Mouse (Mus musculus): ENCODE results near the gene Mapk8ip3. TPM values are rescaled to one million over a fixed set of nuclear protein-coding genes. Genes with fewer than 3 reads are reported as not detected.

The Mapk8ip3 gene
- polyA plus RNA-seq, 1 experiment from 2014 or later = 5.3 TPM

DNA sequence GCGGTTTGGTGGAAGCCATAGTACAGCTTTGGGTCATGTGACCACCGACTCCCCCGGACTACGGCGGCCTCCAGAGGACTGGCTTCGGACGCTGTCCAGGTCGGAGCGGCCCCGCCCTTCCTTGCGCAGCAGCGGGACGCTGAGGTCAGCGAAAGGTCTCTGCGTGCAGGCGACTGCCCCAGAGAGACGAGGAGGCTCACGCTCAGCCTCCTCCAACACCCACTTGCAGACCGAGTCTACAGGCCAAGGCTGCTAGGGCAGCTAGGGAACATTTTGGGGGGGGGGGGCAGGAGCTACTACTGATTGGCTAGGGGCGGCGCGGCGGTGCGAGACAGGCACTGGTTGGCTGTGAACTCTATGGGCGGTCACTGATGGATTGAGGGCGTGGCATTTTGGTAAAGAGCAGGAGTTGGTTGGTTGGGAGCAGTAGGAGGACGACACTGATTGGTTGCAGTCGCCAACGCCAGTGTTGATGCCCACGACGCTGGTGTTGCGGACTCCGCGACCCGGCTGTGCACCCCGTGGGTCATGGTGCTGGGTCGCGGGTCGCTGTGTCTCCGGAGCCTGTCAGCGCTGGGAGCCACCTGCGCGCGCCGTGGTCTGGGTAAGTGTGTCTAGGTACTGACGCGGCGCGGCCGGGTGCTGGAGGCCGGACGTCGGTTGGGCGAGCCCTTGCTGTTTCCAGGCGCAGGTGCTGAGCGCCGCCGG, 86.6 kb downstream of the Mapk8ip3 start, which contains the start of gene Fahd1:
TSS of gene Fahd1 (minus strand) at position 300 of the 708 bp plus-strand sequence.
- peak within 1 kb of the TSS; percentile 90 for H3K4me2 ChIP-seq (replicated peaks; ENCODE audit: low read depth)

DNA sequence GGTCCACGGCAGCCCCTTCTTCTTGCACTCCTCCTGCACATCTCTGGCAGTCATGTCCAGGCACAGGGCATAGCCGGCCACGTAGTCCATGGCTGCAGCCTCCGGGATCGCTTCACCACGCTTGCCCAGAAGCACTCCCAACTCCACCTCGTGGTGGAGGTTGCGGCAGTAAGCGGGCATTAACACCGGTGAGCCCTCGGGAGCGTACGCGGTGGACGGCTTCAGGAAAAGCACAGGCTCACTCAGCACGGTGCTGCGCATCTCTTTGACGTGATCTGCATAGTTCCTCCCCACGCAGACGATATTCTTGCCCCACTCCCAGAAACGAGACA, 87.1 kb downstream of the Mapk8ip3 start:
- no peak for ATAC-seq
- Histone ChIP-seq H3K4me2 (replicated peaks; ENCODE audit: low read depth) (peak overlapping the region; percentile 90), H3K27ac (ENCODE audit: low read depth, low read length) (peak overlapping the region; percentile 91), H3K36me3 (ENCODE audit: control insufficient read depth, insufficient read depth) (peaks cover 20% of the 10 kb centered on the region), H3K27me3 (replicated peaks; ENCODE audit: control insufficient read depth, insufficient read depth, low read length) (no peaks in the 10 kb centered on the region), H3K9ac (ENCODE audit: low read depth, low read length) (peak overlapping the region; percentile 68), H3K4me1 (replicated peaks; ENCODE audit: control insufficient read depth, insufficient read depth, low read length) (no peaks in the 10 kb centered on the region), H3K9me3 (ENCODE audit: control insufficient read depth) (no peaks in the 10 kb centered on the region), H3K4me3 (ENCODE audit: low read depth, low read length) (peak overlapping the region; percentile 66)
- WGBS = under 1% methylated on average over 21 of the region's 21 CpGs
- peak; percentile 74 for TF ChIP-seq CTCF (IDR thresholded peaks at IDR 0.05; ENCODE audit: low read depth)

More for the DNA sequence above, 86.6 kb downstream of the Mapk8ip3 start, which contains the start of gene Fahd1:
- H3K27ac ChIP-seq (ENCODE audit: low read depth, low read length) = peak within 1 kb of the TSS; percentile 91
- no peaks in the 10 kb centered on the region for H3K9me3 ChIP-seq (ENCODE audit: control insufficient read depth)
- peak within 1 kb of the TSS; percentile 68 for H3K9ac ChIP-seq (ENCODE audit: low read depth, low read length)
- H3K4me1 ChIP-seq (replicated peaks; ENCODE audit: control insufficient read depth, insufficient read depth, low read length) = no peaks in the 10 kb centered on the region
- H3K27me3 ChIP-seq (replicated peaks; ENCODE audit: control insufficient read depth, insufficient read depth, low read length) = no peaks in the 10 kb centered on the region
- H3K4me3 ChIP-seq (ENCODE audit: low read depth, low read length) = peak within 1 kb of the TSS; percentile 66
- WGBS = under 1% methylated on average over 58 of the region's 58 CpGs
- TF ChIP-seq CTCF (IDR thresholded peaks at IDR 0.05; ENCODE audit: low read depth) = peak; percentile 62
- ATAC-seq = peak; percentile 94
- H3K36me3 ChIP-seq (ENCODE audit: control insufficient read depth, insufficient read depth) = peaks cover 24% of the 10 kb centered on the region

DNA sequence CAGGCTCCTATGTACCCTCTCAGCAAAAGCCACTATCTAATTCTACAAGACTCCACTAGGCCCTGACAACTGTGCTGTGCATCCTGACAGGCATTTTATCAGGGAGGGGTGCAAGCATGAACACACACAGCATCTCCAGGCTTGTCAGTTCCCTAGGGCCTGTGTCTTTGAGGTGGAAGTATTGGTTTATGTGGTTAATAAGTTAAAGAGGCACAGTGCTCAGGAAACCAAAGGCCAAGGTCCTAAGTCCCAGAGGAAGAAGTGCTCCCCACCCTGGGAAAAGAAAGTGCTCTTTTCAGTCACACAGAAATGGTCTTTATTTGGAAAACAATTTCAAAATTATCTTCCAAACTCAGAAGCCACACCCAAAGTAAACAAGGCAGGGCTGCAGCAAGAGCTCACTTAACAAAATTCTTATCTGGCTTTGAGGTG, 88.2 kb downstream of the Mapk8ip3 start:
- H3K4me1 ChIP-seq (replicated peaks; ENCODE audit: control insufficient read depth, insufficient read depth, low read length) = no peaks in the 10 kb centered on the region
- peak overlapping the region; percentile 91 for H3K27ac ChIP-seq (ENCODE audit: low read depth, low read length)
- no peaks in the 10 kb centered on the region for H3K27me3 ChIP-seq (replicated peaks; ENCODE audit: control insufficient read depth, insufficient read depth, low read length)
- no peaks in the 10 kb centered on the region for H3K9me3 ChIP-seq (ENCODE audit: control insufficient read depth)
- no peak for ATAC-seq
- H3K4me3 ChIP-seq (ENCODE audit: low read depth, low read length) = peak overlapping the region; percentile 66
- H3K9ac ChIP-seq (ENCODE audit: low read depth, low read length) = no peak overlapping the region
- TF ChIP-seq CTCF (IDR thresholded peaks at IDR 0.05; ENCODE audit: low read depth) = no peak
- H3K4me2 ChIP-seq (replicated peaks; ENCODE audit: low read depth) = peak overlapping the region; percentile 90
- peaks cover 10% of the 10 kb centered on the region for H3K36me3 ChIP-seq (ENCODE audit: control insufficient read depth, insufficient read depth)

DNA sequence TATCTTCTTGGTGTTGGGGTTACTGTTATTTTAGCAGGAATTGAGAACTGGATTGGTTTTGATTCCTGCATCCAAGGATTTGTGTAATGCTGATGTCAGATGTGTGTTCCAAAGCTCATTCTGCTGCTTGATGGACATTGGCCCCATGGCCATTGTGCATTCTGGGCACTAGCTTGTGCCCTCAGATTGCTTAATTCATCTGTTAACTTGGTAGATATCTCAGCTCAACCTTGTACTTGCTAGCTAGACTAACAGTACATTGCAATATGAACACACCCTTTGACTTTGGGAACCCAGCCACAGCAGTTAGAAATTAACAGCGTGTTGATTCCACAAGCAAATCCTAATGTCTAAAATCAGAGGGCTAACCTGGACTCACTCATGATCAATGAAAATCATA, 89.4 kb downstream of the Mapk8ip3 start:
- ATAC-seq = peak; percentile 9; the same call in 1 of the 2 replicates
- Histone ChIP-seq H3K9me3 (ENCODE audit: control insufficient read depth) (no peaks in the 10 kb centered on the region), H3K4me2 (replicated peaks; ENCODE audit: low read depth) (peak overlapping the region; percentile 90), H3K27me3 (replicated peaks; ENCODE audit: control insufficient read depth, insufficient read depth, low read length) (no peaks in the 10 kb centered on the region), H3K4me1 (replicated peaks; ENCODE audit: control insufficient read depth, insufficient read depth, low read length) (no peaks in the 10 kb centered on the region), H3K36me3 (ENCODE audit: control insufficient read depth, insufficient read depth) (no peaks in the 10 kb centered on the region), H3K9ac (ENCODE audit: low read depth, low read length) (no peak overlapping the region), H3K4me3 (ENCODE audit: low read depth, low read length) (no peak overlapping the region), H3K27ac (ENCODE audit: low read depth, low read length) (peak overlapping the region; percentile 65; the same call in 1 of the 2 replicates)
- no peak for TF ChIP-seq CTCF (IDR thresholded peaks at IDR 0.05; ENCODE audit: low read depth)
- WGBS = 58% methylated on average over 1 of the region's 1 CpGs

DNA sequence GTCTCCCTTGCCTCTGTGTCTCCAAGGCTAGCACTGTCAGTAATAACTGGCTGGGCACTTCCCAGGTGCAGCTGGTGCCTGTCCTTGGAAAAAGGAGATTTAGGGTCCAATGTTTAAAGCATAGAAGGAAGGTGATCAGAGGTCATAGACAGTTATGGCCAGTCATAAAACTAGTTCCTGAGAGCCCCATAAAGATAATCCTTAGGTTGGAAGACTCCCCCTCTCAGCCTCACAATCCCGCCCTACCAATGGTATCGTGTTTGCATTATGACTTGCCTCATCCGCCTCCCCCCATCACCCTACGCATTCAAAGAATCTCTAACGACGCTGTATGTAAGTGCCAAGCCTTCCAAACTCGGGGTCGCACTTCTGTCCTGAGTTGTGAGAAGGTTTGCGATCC, 92.3 kb downstream of the Mapk8ip3 start:
- WGBS = 26% methylated on average over 9 of the region's 9 CpGs
- Histone ChIP-seq H3K4me3 (ENCODE audit: low read depth, low read length) (no peak overlapping the region; the same call in 1 of the 2 replicates), H3K36me3 (ENCODE audit: control insufficient read depth, insufficient read depth) (no peaks in the 10 kb centered on the region), H3K4me2 (replicated peaks; ENCODE audit: low read depth) (peak overlapping the region; percentile 50), H3K9ac (ENCODE audit: low read depth, low read length) (peak overlapping the region; percentile 18; the same call in 1 of the 2 replicates), H3K9me3 (ENCODE audit: control insufficient read depth) (no peaks in the 10 kb centered on the region), H3K27ac (ENCODE audit: low read depth, low read length) (peak overlapping the region; percentile 79), H3K27me3 (replicated peaks; ENCODE audit: control insufficient read depth, insufficient read depth, low read length) (no peaks in the 10 kb centered on the region), H3K4me1 (replicated peaks; ENCODE audit: control insufficient read depth, insufficient read depth, low read length) (no peaks in the 10 kb centered on the region; the same call in 1 of the 2 replicates)
- ATAC-seq = peak; percentile 76
- TF ChIP-seq CTCF (IDR thresholded peaks at IDR 0.05; ENCODE audit: low read depth) = no peak

DNA sequence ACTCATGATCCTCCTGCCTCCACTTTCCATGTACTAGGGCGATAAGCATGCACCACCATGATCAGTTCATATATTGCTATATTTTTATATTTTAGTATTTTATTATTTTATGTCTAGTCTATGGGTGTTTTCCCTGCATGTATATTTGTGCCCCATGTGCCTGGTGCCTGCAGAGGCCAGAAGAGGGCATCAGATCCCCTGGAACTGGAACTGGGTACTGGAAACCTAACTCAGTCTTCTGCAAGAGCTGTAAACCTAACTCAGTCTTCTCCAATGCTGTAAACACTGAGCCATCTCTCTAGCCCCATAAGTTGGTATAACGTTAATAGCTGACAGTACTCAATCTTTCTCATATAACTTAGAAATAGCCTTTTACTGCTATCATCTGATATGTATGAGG, 94.1 kb downstream of the Mapk8ip3 start:
- no peak overlapping the region for H3K27ac ChIP-seq (ENCODE audit: low read depth, low read length)
- TF ChIP-seq CTCF (IDR thresholded peaks at IDR 0.05; ENCODE audit: low read depth) = peak; percentile 71
- no peaks in the 10 kb centered on the region; the same call in 1 of the 2 replicates for H3K4me1 ChIP-seq (replicated peaks; ENCODE audit: control insufficient read depth, insufficient read depth, low read length)
- no peak overlapping the region for H3K4me3 ChIP-seq (ENCODE audit: low read depth, low read length)
- no peak for ATAC-seq
- H3K27me3 ChIP-seq (replicated peaks; ENCODE audit: control insufficient read depth, insufficient read depth, low read length) = no peaks in the 10 kb centered on the region
- H3K9me3 ChIP-seq (ENCODE audit: control insufficient read depth) = no peaks in the 10 kb centered on the region
- H3K36me3 ChIP-seq (ENCODE audit: control insufficient read depth, insufficient read depth) = no peaks in the 10 kb centered on the region
- 54% methylated on average over 2 of the region's 2 CpGs for WGBS
- H3K4me2 ChIP-seq (replicated peaks; ENCODE audit: low read depth) = no peak overlapping the region
- H3K9ac ChIP-seq (ENCODE audit: low read depth, low read length) = no peak overlapping the region

Other genes starting within 250 kb of the Mapk8ip3 start
- 6.0 and 6.2 TPM in 2 replicates for gene Syngr3, start 247.0 kb downstream of the Mapk8ip3 start, polyA plus RNA-seq (2015; fragmentation: Nextera tagmentation; extraction: Ambion mirVana)
- gene Gfer, start 240.8 kb downstream of the Mapk8ip3 start, polyA plus RNA-seq (2015; fragmentation: Nextera tagmentation; extraction: Ambion mirVana) = 42.0 and 42.2 TPM in 2 replicates
- 32.4 and 38.0 TPM in 2 replicates for gene Noxo1, start 240.7 kb downstream of the Mapk8ip3 start, polyA plus RNA-seq (2015; fragmentation: Nextera tagmentation; extraction: Ambion mirVana)
- gene Tbl3, start 229.3 kb downstream of the Mapk8ip3 start, polyA plus RNA-seq (2015; fragmentation: Nextera tagmentation; extraction: Ambion mirVana) = 23.8 and 25.2 TPM in 2 replicates
- not detected in 2 replicates for gene Rnf151, start 218.9 kb downstream of the Mapk8ip3 start, polyA plus RNA-seq (2015; fragmentation: Nextera tagmentation; extraction: Ambion mirVana)
- gene Rps2, start 218.9 kb downstream of the Mapk8ip3 start, polyA plus RNA-seq (2015; fragmentation: Nextera tagmentation; extraction: Ambion mirVana) = 757 and 776 TPM in 2 replicates
- gene Ndufb10, start 212.5 kb downstream of the Mapk8ip3 start, polyA plus RNA-seq (2015; fragmentation: Nextera tagmentation; extraction: Ambion mirVana) = 406 and 413 TPM in 2 replicates
- gene Rpl3l, start 209.2 kb downstream of the Mapk8ip3 start, polyA plus RNA-seq (2015; fragmentation: Nextera tagmentation; extraction: Ambion mirVana) = 0.27 TPM in 1 of 2 replicates, not detected in the other
- 47.4 and 47.8 TPM in 2 replicates for gene Msrb1, start 200.3 kb downstream of the Mapk8ip3 start, polyA plus RNA-seq (2015; fragmentation: Nextera tagmentation; extraction: Ambion mirVana)
- gene Hs3st6, start 184.0 kb downstream of the Mapk8ip3 start, polyA plus RNA-seq (2015; fragmentation: Nextera tagmentation; extraction: Ambion mirVana) = 0.25 and 0.47 TPM in 2 replicates
- gene Meiob, start 132.7 kb downstream of the Mapk8ip3 start, polyA plus RNA-seq (2015; fragmentation: Nextera tagmentation; extraction: Ambion mirVana) = 0.08 and 0.10 TPM in 2 replicates
- gene Hagh, start 96.8 kb downstream of the Mapk8ip3 start, polyA plus RNA-seq (2015; fragmentation: Nextera tagmentation; extraction: Ambion mirVana) = 104 and 105 TPM in 2 replicates
- 165 and 195 TPM in 2 replicates for gene Fahd1, start 86.6 kb downstream of the Mapk8ip3 start, polyA plus RNA-seq (2015; fragmentation: Nextera tagmentation; extraction: Ambion mirVana)
- gene Igfals, start 71.0 kb downstream of the Mapk8ip3 start, polyA plus RNA-seq (2015; fragmentation: Nextera tagmentation; extraction: Ambion mirVana) = 17.2 and 18.3 TPM in 2 replicates
- gene Nubp2, start 50.6 kb downstream of the Mapk8ip3 start, polyA plus RNA-seq (2015; fragmentation: Nextera tagmentation; extraction: Ambion mirVana) = 48.0 and 53.5 TPM in 2 replicates
- gene Spsb3, start 50.3 kb downstream of the Mapk8ip3 start, polyA plus RNA-seq (2015; fragmentation: Nextera tagmentation; extraction: Ambion mirVana) = 42.3 and 43.4 TPM in 2 replicates
- gene Eme2, start 41.9 kb downstream of the Mapk8ip3 start, polyA plus RNA-seq (2015; fragmentation: Nextera tagmentation; extraction: Ambion mirVana) = 16.7 and 18.5 TPM in 2 replicates
- gene Mrps34, start 41.9 kb downstream of the Mapk8ip3 start, polyA plus RNA-seq (2015; fragmentation: Nextera tagmentation; extraction: Ambion mirVana) = 132 and 141 TPM in 2 replicates
- 47.4 and 54.4 TPM in 2 replicates for gene Nme3, start 40.5 kb downstream of the Mapk8ip3 start, polyA plus RNA-seq (2015; fragmentation: Nextera tagmentation; extraction: Ambion mirVana)
- gene Jpt2, start 23.7 kb upstream of the Mapk8ip3 start, polyA plus RNA-seq (2015; fragmentation: Nextera tagmentation; extraction: Ambion mirVana) = 35.7 and 36.0 TPM in 2 replicates
- 2.5 and 2.7 TPM in 2 replicates for gene Cramp1l, start 78.8 kb upstream of the Mapk8ip3 start, polyA plus RNA-seq (2015; fragmentation: Nextera tagmentation; extraction: Ambion mirVana)
- 2.9 and 3.6 TPM in 2 replicates for gene Ift140, start 79.1 kb upstream of the Mapk8ip3 start, polyA plus RNA-seq (2015; fragmentation: Nextera tagmentation; extraction: Ambion mirVana)
- 14.5 and 15.8 TPM in 2 replicates for gene Tmem204, start 146.6 kb upstream of the Mapk8ip3 start, polyA plus RNA-seq (2015; fragmentation: Nextera tagmentation; extraction: Ambion mirVana)
- 7.6 and 8.7 TPM in 2 replicates for gene Telo2, start 179.0 kb upstream of the Mapk8ip3 start, polyA plus RNA-seq (2015; fragmentation: Nextera tagmentation; extraction: Ambion mirVana)
- 0.25 and 0.27 TPM in 2 replicates for gene Ptx4, start 183.8 kb upstream of the Mapk8ip3 start, polyA plus RNA-seq (2015; fragmentation: Nextera tagmentation; extraction: Ambion mirVana)
- gene Clcn7, start 196.4 kb upstream of the Mapk8ip3 start, polyA plus RNA-seq (2015; fragmentation: Nextera tagmentation; extraction: Ambion mirVana) = 18.5 and 21.7 TPM in 2 replicates
- gene Ccdc154, start 225.5 kb upstream of the Mapk8ip3 start, polyA plus RNA-seq (2015; fragmentation: Nextera tagmentation; extraction: Ambion mirVana) = not detected in 2 replicates
- gene Gm38655, start 238.5 kb upstream of the Mapk8ip3 start, polyA plus RNA-seq (2015; fragmentation: Nextera tagmentation; extraction: Ambion mirVana) = 0.30 TPM in 1 of 2 replicates, not detected in the other
- 17.5 and 18.5 TPM in 2 replicates for gene BC003965, start 247.6 kb upstream of the Mapk8ip3 start, polyA plus RNA-seq (2015; fragmentation: Nextera tagmentation; extraction: Ambion mirVana)